Mouse (Mus musculus): ENCODE measurements at regions not wholly inside any gene's neighbourhood (a gene's known extent, or its start where the extent isn't known, plus 50 kb on each side); places are given as distances from the start of the nearest gene placed in this dataset.
"Not testable (repeated sequence)": the region's sequence is repeated elsewhere in the genome, so short reads cannot be mapped to it uniquely, and the experiment has no call there.

DNA sequence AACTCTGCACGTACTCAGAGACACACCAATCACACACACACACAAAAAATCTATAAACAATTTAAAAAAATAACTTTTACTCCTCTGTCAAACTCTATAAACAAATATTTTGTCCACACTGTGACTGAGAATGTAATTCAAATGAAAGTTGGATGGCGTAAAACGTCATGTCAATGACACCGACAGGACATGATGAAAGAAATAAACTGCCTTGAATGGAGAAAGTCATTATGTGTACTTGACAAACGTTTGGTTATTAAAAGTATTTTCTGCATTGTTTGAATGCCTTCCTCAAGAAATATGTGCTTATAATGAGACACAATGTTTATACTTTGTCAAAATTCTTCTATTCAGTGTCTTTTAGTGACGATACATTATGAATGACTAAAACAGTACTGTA lies 1171.6 kb upstream of the Pcdh20 start:
- ATAC-seq (ENCODE audit: low FRiP score, low TSS enrichment) (no peak), DNase-seq (no peak)
- Histone ChIP-seq H3K27ac (replicated peaks; ENCODE audit: low read depth, low read length) (no peak overlapping the region), H3K4me3 (replicated peaks; ENCODE audit: low read depth, low read length) (no peak overlapping the region), H3K9me3 (ENCODE audit: control insufficient read depth, low read length) (no peaks in the 10 kb centered on the region), H3K27me3 (ENCODE audit: control insufficient read depth, insufficient read depth, low read length) (no peaks in the 10 kb centered on the region), H3K4me2 (ENCODE audit: low read length) (no peak overlapping the region), H3K9ac (replicated peaks; ENCODE audit: low read length) (no peak overlapping the region), H3K36me3 (ENCODE audit: control insufficient read depth, insufficient read depth, low read length) (no peaks in the 10 kb centered on the region), H3K4me1 (ENCODE audit: control insufficient read depth, insufficient read depth, low read length) (no peaks in the 10 kb centered on the region)
- 90% methylated on average over 6 of the region's 6 CpGs for WGBS

DNA sequence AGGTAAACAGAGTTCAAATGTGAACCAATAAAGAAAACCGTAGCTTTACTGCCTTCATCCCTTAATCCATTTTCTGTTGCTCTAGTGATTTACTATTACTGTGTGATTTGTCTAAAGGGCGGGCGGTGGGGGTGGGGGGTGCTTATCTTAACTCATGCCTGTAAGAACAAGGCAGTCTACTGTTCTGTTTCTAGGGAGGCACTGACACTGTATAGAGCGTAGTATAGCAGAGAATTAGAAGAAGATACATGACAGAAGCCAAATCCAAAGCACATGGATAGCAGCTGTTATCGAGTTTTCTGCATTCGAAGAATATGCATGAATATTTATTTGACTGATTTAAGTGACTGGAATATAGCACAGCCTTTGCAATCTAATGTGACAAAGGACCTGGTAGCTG lies 1168.1 kb upstream of the Pcdh20 start:
- no peaks in the 10 kb centered on the region for H3K27me3 ChIP-seq (ENCODE audit: control insufficient read depth, insufficient read depth, low read length)
- H3K4me2 ChIP-seq (ENCODE audit: low read length) = no peak overlapping the region
- 64% methylated on average over 6 of the region's 6 CpGs for WGBS
- no peaks in the 10 kb centered on the region for H3K4me1 ChIP-seq (ENCODE audit: control insufficient read depth, insufficient read depth, low read length)
- no peaks in the 10 kb centered on the region for H3K9me3 ChIP-seq (ENCODE audit: control insufficient read depth, low read length)
- no peak overlapping the region for H3K4me3 ChIP-seq (replicated peaks; ENCODE audit: low read depth, low read length)
- no peak for ATAC-seq (ENCODE audit: low FRiP score, low TSS enrichment)
- H3K9ac ChIP-seq (replicated peaks; ENCODE audit: low read length) = no peak overlapping the region
- DNase-seq = no peak
- H3K36me3 ChIP-seq (ENCODE audit: control insufficient read depth, insufficient read depth, low read length) = no peaks in the 10 kb centered on the region
- H3K27ac ChIP-seq (replicated peaks; ENCODE audit: low read depth, low read length) = no peak overlapping the region

DNA sequence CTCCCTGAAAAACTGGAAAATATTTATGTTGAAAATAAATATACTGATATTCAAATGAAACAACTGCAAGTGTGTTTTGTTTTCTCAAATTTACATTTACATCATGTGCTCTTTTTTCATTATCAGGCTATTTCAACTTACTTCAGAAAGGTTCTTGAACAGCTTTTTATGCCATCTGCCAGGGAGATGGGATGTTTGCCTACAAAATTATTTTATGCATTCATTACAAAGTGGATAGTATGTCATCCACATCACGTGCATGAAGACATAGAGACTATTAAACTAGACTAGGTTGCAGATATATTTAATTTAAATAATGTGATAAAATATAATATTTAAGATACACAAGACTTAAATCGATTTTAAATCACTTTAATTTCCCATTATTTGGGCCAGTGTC lies 1165.5 kb upstream of the Pcdh20 start:
- DNase-seq = no peak
- Histone ChIP-seq H3K36me3 (ENCODE audit: control insufficient read depth, insufficient read depth, low read length) (no peaks in the 10 kb centered on the region), H3K9me3 (ENCODE audit: control insufficient read depth, low read length) (no peaks in the 10 kb centered on the region), H3K4me3 (replicated peaks; ENCODE audit: low read depth, low read length) (no peak overlapping the region), H3K4me2 (ENCODE audit: low read length) (no peak overlapping the region), H3K4me1 (ENCODE audit: control insufficient read depth, insufficient read depth, low read length) (no peaks in the 10 kb centered on the region), H3K27ac (replicated peaks; ENCODE audit: low read depth, low read length) (no peak overlapping the region), H3K27me3 (ENCODE audit: control insufficient read depth, insufficient read depth, low read length) (no peaks in the 10 kb centered on the region), H3K9ac (replicated peaks; ENCODE audit: low read length) (no peak overlapping the region)
- no peak for ATAC-seq (ENCODE audit: low FRiP score, low TSS enrichment)
- 60% methylated on average over 2 of the region's 2 CpGs for WGBS

DNA sequence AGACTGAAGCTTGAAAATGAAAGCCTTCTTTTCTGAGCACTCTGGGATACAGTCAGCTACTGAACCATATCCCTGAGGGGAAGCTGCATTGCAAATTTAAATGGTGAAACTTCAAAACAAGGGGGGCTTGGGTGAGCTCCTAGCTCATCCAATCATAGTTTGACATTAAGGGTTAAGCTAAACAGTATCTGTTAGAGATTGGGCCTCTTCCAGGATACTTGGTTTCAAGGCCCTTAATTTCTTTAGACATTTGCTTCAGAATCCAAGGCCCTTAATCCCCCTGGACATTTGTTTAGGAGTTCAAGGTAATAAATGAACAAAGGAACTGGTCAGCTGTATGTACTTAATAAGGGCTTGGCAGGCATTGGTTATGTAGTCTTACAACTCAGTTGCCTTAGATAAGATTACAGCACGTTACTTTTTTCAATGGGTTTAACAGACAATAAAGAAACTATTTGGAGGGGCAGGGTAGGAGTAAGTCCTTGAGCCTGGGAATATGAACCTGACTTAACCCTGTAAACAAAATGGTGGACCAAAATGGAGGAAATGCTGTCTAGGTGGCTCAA lies 1163.4 kb upstream of the Pcdh20 start:
- Histone ChIP-seq H3K36me3 (ENCODE audit: control insufficient read depth, insufficient read depth, low read length) (no peaks in the 10 kb centered on the region), H3K4me1 (ENCODE audit: control insufficient read depth, insufficient read depth, low read length) (no peaks in the 10 kb centered on the region), H3K27ac (replicated peaks; ENCODE audit: low read depth, low read length) (no peak overlapping the region), H3K27me3 (ENCODE audit: control insufficient read depth, insufficient read depth, low read length) (no peaks in the 10 kb centered on the region), H3K4me2 (ENCODE audit: low read length) (no peak overlapping the region), H3K4me3 (replicated peaks; ENCODE audit: low read depth, low read length) (no peak overlapping the region), H3K9ac (replicated peaks; ENCODE audit: low read length) (no peak overlapping the region), H3K9me3 (ENCODE audit: control insufficient read depth, low read length) (no peaks in the 10 kb centered on the region)
- 15% methylated on average over 1 of the region's 1 CpGs for WGBS
- DNase-seq (no peak), ATAC-seq (ENCODE audit: low FRiP score, low TSS enrichment) (no peak)

DNA sequence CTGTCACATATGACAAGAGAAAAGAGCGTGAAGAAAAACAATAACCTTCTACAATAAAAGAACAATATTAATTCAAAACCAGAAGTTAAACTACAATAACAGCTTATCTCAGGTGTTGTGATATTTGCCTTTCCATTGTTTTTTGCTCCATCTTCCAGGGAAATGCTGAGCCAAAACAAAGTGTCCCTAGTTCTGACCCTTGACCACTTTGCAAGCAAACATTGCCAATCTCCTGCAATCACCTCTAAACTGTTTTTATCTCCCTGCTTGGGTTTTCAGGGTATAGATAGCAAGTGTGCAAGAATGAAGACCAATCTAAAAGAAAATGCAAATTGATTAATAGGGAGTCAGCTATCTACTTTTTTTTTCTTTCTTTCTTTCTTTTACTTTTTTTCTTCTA lies 1162.5 kb upstream of the Pcdh20 start:
- Histone ChIP-seq H3K9me3 (ENCODE audit: control insufficient read depth, low read length) (no peaks in the 10 kb centered on the region), H3K27ac (replicated peaks; ENCODE audit: low read depth, low read length) (no peak overlapping the region), H3K9ac (replicated peaks; ENCODE audit: low read length) (no peak overlapping the region), H3K36me3 (ENCODE audit: control insufficient read depth, insufficient read depth, low read length) (no peaks in the 10 kb centered on the region), H3K4me3 (replicated peaks; ENCODE audit: low read depth, low read length) (no peak overlapping the region), H3K4me2 (ENCODE audit: low read length) (no peak overlapping the region), H3K27me3 (ENCODE audit: control insufficient read depth, insufficient read depth, low read length) (no peaks in the 10 kb centered on the region), H3K4me1 (ENCODE audit: control insufficient read depth, insufficient read depth, low read length) (no peaks in the 10 kb centered on the region)
- whole genome bisulfite sequencing = 95% methylated on average over 1 of the region's 1 CpGs
- ATAC-seq (ENCODE audit: low FRiP score, low TSS enrichment) = no peak
- no peak for DNase-seq

DNA sequence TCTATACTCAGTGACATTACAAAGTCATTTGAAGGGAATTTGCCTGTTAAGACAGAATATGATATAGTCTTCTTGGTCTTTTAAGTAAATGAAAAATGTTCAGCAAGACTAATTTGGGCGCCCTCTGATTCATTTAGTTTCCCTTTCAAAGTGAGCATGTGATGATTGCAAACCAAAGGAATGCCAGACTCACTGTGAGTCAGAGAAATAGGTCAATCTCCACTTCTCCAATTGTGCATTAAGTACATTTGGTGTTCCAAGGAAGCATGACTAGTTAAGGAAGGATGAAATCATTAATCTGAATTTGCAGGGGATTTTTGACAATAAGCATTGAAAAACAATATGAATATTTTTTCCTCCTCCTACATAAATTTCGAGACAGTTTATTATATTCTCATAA lies 1139.5 kb upstream of the Pcdh20 start:
- H3K9ac ChIP-seq (replicated peaks; ENCODE audit: low read length) = no peak overlapping the region
- H3K4me1 ChIP-seq (ENCODE audit: control insufficient read depth, insufficient read depth, low read length) = no peaks in the 10 kb centered on the region
- H3K9me3 ChIP-seq (ENCODE audit: control insufficient read depth, low read length) = no peaks in the 10 kb centered on the region
- H3K4me2 ChIP-seq (ENCODE audit: low read length) = no peak overlapping the region
- H3K36me3 ChIP-seq (ENCODE audit: control insufficient read depth, insufficient read depth, low read length) = no peaks in the 10 kb centered on the region
- DNase-seq (no peak), ATAC-seq (ENCODE audit: low FRiP score, low TSS enrichment) (no peak)
- H3K4me3 ChIP-seq (replicated peaks; ENCODE audit: low read depth, low read length) = no peak overlapping the region
- 86% methylated on average over 2 of the region's 2 CpGs for WGBS
- H3K27ac ChIP-seq (replicated peaks; ENCODE audit: low read depth, low read length) = no peak overlapping the region
- no peaks in the 10 kb centered on the region for H3K27me3 ChIP-seq (ENCODE audit: control insufficient read depth, insufficient read depth, low read length)

DNA sequence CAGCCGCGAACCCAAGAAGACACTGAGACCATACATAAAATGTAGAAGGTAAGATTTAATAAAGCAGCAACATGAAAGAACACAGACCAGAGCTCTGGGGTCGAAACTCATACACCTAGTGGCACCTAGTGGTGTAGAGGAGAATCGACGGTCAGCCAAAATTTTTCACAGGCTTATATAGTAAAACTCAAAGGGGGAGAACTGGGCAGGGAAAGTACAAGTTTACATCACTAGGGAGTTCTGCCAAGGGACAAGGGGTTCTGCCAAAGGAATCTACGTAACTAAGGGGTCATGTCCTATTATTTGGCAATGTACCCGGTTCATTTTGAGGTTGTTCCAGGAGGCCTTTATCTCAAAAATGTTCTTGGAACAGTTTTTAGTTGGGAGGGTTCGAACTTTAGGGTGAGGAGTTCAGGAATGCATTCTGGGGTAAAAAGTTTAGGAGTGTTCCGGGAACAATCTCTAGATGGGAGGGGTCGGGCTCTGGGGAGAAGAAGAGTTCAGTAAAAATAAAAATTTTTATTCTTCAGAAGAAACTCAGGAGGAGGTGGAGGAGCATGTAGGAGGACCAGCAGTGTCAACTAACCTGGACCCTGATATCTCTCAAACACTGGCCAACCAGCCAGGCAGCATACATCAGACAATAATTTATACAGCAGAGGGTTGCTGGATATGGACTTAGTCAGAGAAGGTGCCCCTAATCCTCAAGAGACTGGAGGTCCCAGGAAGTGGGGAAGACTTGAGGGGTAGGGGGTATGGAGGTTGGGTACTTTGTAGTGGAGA lies 1138.7 kb upstream of the Pcdh20 start:
- not testable (repeated sequence) for H3K9me3 ChIP-seq (ENCODE audit: control insufficient read depth, low read length); H3K9ac ChIP-seq (replicated peaks; ENCODE audit: low read length); DNase-seq; H3K4me1 ChIP-seq (ENCODE audit: control insufficient read depth, insufficient read depth, low read length); ATAC-seq (ENCODE audit: low FRiP score, low TSS enrichment); H3K36me3 ChIP-seq (ENCODE audit: control insufficient read depth, insufficient read depth, low read length); H3K4me3 ChIP-seq (replicated peaks; ENCODE audit: low read depth, low read length); H3K27me3 ChIP-seq (ENCODE audit: control insufficient read depth, insufficient read depth, low read length); H3K27ac ChIP-seq (replicated peaks; ENCODE audit: low read depth, low read length); H3K4me2 ChIP-seq (ENCODE audit: low read length)
- 59% methylated on average over 10 of the region's 10 CpGs for WGBS

DNA sequence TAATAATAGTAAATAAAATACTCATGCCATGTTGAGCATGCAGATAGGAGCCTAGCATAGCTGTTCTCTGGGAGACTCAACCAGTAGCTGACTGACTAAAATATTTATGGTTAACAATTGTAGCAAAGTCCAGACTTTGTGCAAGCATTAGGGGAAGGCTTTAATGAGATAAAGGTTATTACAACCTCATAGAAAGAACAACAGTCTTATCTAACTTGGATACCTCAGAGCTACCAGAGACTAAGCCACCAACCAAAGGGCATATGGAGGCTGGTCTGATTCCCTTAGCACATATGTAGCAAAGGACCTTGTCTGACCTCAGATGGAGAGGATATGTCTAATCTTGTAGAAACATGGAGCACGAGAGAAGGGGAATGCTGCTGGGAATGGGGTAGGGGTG lies 1136.4 kb upstream of the Pcdh20 start:
- Histone ChIP-seq H3K27ac (replicated peaks; ENCODE audit: low read depth, low read length) (no peak overlapping the region), H3K36me3 (ENCODE audit: control insufficient read depth, insufficient read depth, low read length) (no peaks in the 10 kb centered on the region), H3K9me3 (ENCODE audit: control insufficient read depth, low read length) (no peaks in the 10 kb centered on the region), H3K4me2 (ENCODE audit: low read length) (no peak overlapping the region), H3K4me3 (replicated peaks; ENCODE audit: low read depth, low read length) (no peak overlapping the region), H3K27me3 (ENCODE audit: control insufficient read depth, insufficient read depth, low read length) (no peaks in the 10 kb centered on the region), H3K9ac (replicated peaks; ENCODE audit: low read length) (no peak overlapping the region), H3K4me1 (ENCODE audit: control insufficient read depth, insufficient read depth, low read length) (no peaks in the 10 kb centered on the region)
- WGBS = 86% methylated on average over 1 of the region's 1 CpGs
- DNase-seq (no peak), ATAC-seq (ENCODE audit: low FRiP score, low TSS enrichment) (no peak; the same call in 1 of the 2 replicates)

DNA sequence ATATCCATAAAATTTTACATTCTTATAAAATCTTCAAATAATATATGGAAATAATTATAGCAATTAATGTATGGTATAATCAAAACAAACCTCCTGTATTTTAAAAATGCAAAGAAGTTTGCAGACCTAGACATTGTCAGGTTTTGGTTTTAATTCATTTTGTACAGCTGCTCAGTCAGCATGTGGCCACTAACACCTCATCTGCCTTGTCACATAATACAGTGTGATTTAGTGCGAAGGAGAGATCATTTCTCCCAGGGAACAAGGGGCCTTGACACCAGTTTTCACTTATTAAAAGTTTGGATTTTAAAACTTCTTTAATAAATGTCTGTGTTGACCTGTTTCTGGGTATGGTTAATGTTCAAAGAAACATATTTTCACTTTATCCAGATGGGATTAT lies 1126.6 kb upstream of the Pcdh20 start:
- Histone ChIP-seq H3K9ac (replicated peaks; ENCODE audit: low read length) (no peak overlapping the region), H3K27me3 (ENCODE audit: control insufficient read depth, insufficient read depth, low read length) (no peaks in the 10 kb centered on the region), H3K4me2 (ENCODE audit: low read length) (no peak overlapping the region), H3K4me3 (replicated peaks; ENCODE audit: low read depth, low read length) (no peak overlapping the region), H3K9me3 (ENCODE audit: control insufficient read depth, low read length) (no peaks in the 10 kb centered on the region), H3K36me3 (ENCODE audit: control insufficient read depth, insufficient read depth, low read length) (no peaks in the 10 kb centered on the region), H3K4me1 (ENCODE audit: control insufficient read depth, insufficient read depth, low read length) (no peaks in the 10 kb centered on the region), H3K27ac (replicated peaks; ENCODE audit: low read depth, low read length) (no peak overlapping the region)
- ATAC-seq (ENCODE audit: low FRiP score, low TSS enrichment) (no peak), DNase-seq (no peak)
- 81% methylated on average over 1 of the region's 1 CpGs for WGBS

Measured in midbrain, embryonic 14.5 days (tissue).